Mouse (Mus musculus) fibroblast of lung, adult 2 months (primary cell): Measurements from ENCODE around the gene Tssk6.

Source experiments
- DNase-seq: peaks from one replicate; pipeline ENCODE4 v3.0.0-alpha.2; 2011; ENCODE audit warnings: low read depth

Gene Tssk6

DNA sequence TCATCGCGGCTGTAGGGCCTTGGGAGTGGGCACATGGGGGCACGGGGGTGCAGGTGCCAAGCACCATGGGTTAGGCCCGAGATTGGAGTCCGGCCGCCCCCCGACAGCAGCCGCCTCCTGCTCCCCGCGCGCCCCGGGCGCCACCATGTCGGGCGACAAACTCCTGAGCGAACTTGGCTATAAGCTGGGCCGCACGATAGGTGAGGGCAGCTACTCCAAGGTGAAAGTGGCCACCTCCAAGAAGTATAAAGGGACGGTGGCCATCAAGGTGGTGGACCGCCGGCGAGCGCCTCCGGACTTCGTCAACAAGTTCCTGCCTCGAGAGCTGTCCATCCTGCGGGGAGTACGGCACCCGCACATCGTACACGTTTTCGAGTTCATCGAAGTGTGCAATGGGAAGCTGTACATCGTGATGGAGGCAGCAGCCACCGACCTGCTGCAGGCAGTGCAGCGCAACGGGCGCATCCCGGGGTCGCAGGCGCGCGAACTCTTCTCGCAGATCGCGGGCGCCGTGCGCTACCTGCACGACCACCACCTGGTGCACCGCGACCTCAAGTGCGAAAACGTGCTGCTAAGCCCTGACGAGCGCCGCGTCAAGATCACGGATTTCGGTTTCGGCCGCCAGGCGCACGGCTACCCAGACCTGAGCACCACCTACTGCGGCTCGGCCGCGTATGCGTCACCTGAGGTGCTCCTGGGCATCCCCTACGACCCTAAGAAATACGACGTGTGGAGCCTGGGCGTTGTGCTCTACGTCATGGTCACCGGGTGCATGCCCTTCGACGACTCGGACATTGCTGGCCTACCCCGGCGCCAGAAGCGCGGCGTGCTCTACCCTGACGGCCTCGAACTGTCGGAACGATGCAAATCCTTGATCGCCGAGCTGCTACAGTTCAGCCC lies at the start of gene Tssk6, which contains the start of the genes Ndufa13 and Yjefn3:
TSS of gene Tssk6 (plus strand) at position 22 of the 900 bp plus-strand sequence.
TSS of gene Ndufa13 (minus strand) at position 396 of the 900 bp plus-strand sequence.
TSS of gene Yjefn3 (minus strand) at position 550 of the 900 bp plus-strand sequence.
- DNase-seq: no peak

GRCm38 (mm10) chr8:69853869-69854268 lies 48.1 kb upstream of the Tssk6 start:
- DNase-seq: no peak

DNA sequence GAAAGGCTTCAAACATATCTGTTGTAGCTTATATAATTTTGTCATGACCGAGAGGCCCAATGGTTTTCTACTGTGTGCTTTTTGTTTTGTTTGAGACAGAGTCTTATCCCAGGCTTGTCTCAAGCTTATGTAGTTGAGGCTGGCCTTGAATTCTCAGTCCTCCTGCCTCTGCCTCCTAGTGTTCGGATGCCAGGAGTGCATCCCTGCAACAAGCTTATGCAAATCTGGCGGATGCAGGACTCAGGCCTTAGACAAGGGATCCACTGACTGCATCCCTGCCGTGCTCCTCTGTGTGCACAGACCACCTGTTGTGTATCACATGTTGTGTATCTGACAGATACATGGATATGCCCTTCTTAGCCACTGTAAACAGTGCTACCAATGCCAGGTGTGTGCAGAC lies 41.2 kb upstream of the Tssk6 start:
- DNase-seq: no peak

DNA sequence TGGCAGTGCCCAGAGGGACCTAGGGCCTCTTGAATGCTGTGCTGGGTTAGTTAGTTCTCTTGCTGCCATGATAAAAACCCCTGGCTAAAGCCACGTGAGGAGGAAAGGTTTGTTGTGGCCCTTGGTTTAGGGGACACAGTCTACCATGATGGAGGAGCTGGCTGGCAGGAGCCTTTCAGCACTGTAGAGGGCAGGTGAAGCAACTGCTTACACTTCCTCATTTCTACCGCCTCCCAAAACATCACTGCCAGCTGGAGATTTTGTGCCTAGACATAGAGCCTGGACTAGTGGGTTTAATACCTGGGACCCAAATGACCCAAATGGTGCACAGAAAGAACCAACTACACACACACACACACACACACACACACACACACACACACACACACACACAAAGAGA lies 40.7 kb upstream of the Tssk6 start:
- no peak for DNase-seq

DNA sequence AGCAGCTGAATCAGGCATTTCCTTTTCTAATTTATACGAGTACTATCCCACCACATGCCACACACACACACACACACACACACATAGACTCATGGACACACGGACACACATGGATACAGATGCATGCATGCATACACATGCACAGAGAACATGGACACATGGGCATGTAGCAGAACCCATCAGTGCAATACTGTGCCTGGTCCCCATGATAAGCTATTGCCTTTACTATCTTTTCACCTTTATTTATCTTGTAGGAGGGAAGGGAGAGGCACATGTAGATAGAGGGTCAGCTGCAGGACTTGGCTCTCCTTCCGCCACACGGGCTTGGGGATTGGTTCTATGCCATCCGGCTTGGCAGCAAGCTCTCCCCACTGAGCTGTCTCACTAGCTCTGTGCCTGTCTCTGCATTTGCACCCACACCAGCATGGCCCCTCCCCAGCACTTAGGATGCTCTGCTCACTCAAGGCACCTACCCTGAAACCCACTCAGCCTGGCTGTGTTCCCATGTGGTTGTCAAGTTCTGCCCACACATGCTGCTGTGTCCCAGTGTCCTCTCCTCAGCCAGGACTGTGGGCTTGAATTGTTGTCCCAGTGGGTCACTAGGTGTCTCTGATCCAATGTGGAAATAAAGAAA lies 38.5 kb upstream of the Tssk6 start:
- no peak for DNase-seq

DNA sequence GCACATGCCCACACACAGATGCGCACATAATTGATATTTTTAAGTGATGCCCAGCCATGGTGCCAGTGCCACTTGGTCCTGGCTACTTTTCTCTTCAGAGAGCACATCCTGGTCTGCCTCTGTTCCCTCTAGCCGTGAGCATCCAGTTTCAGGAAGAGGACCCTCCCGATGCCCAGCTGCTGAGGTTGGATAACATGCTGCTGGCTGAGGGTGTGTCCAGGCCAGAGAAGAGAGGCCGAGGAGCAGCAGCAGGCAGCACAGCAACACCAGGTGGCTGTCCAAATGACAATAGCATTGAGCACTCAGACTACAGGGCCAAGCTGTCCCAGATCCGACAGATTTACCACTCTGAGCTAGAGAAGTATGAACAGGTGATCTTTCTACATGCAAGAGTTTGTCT lies 37.8 kb upstream of the Tssk6 start:
- no peak for DNase-seq

GRCm38 (mm10) chr8:69867696-69868326 lies 34.2 kb upstream of the Tssk6 start:
- DNase-seq: no peak

DNA sequence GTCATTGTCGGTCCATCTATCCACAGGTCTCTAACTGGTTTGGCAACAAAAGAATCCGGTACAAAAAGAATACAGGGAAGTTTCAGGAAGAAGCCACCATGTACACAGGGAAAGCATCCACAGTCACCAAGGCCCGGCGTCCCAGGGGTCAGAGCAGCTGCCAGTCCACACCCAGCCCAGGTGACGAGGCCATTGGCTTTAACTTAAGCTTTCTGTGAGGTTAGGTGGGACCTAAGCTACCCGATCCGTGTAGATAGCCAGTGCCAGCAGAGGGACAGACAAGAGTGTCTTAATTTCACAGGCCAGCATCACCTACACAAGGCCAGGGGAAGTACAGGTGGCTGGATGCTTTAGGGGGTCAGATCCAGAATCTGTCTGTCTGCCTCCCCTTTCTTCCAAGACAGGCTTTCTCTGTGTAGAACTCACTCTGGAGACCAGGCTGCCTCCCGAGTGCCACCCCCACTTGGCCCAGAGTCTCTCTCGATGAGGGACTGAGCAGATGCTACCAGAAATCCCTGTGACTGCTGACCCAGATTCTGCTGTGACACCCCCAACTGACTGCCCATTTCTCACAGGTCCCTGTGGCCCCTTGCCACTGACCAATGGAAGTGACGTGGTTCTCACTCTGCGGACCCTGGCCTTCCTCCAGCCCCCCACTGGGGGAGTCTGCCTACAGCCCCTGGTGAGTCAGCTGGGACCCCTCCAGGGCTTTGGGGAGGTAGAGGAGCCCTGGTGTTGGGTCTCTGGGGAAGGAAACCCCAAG lies 31.8 kb upstream of the Tssk6 start:
- no peak for DNase-seq

DNA sequence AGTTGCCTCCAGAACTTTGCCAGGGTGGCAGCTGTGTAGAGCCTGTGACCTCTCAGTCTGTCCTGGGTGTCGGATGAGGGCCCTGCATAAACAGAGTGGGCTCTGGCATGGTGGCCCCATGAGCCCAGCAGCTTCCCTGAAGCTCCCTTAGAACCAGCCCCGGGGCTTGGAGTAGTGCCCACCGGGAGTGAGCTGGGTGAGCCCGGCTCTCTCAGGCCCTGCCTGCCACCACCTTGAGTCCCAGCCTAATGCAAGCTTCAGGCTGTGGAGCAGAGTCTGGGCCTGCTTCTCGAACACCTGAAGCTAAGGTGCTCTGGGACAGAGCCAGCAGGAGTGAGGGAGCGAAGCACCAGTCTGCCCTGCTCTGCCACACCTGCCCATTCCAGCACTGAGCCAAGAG lies 31.1 kb upstream of the Tssk6 start:
- no peak for DNase-seq

- DNase-seq: no peak
Observed at GRCm38 (mm10) chr8:69874155-69874554, 27.8 kb upstream of the Tssk6 start.

- peak; percentile 87 for DNase-seq
Observed at GRCm38 (mm10) chr8:69874654-69875053, 27.3 kb upstream of the Tssk6 start.

DNA sequence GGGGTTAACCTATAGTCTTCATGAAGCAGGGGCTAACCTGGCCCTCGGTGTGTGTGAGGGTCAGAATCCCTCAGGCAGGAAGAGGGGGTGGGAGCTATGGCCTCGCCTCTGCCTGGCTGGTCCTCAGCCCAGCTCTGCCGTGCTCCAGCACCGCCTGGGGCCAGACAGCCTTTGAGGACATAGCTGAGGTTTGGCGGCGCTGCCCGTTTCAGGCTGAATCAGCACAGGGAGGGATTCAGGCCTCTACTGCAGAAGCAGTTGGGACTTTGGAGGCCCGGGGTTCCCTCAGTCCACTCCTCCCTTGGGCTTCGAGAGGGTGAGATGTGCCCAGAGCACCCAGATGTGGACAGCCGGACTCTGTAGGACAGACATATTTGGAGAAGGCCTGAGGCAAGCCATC lies 25.9 kb upstream of the Tssk6 start:
- peak; percentile 77 for DNase-seq

DNA sequence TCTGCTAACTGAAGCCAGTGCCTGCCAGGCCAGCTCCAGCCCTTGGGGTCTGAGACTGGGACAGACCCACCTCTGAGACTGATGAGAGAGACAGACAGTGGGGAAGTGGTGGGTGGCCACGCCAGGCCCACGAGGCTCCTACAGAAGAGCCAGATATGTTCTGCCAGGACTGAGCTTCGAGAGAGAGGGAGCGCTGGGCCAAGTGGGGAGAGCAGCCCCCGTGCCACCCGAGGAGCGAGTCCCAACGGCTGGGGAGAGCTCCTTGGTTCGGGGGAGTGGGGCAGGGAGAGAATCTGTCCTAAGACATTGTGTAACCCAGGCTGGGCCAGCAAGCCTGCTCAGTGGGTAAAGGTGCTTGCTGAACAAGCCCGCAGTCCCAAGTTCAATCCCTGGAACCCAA lies 25.0 kb upstream of the Tssk6 start:
- DNase-seq: no peak

DNA sequence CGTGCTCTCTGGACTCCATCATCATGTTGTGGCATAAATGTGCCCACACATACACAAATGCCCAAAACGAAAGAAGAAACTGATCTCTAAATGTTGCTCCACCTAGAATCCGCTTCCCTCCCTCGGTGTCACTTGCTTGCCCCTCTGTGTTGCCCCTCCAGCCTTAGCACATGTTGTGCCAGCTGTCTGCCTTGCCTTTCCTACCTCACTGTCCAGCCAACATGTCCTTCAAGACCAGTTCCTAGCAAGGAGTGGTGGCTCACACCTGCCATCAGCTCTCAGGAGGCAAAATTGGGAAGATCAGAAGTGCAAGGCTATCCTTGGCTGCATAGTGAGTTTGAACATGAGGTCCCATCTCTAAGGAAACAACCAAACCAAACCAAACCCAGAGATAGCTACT lies 24.6 kb upstream of the Tssk6 start:
- DNase-seq: no peak

- no peak for DNase-seq
Observed at GRCm38 (mm10) chr8:69877992-69878391, 24.0 kb upstream of the Tssk6 start.

GRCm38 (mm10) chr8:69879678-69880077 lies 22.3 kb upstream of the Tssk6 start:
- no peak for DNase-seq

DNA sequence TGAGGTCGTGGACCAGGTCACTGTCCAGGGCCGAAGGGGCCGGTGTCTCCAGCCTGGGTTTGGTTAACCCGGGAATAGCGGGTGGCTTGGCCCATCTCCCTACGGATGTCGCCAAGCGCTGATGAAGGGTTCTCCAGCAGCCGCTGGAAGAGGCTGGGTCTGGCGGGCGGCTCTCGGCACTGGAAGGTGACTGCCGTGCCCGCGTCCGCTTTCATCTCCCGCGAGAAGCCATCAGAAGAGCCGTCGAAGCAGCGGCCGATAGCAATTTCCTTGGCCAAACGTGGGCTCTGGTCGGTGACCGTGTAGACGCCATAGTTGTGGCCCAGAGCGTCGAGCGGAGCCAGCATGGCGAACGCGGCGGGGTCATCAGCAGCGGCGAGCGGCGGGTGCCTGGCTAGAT lies 21.1 kb upstream of the Tssk6 start:
- DNase-seq: no peak

DNA sequence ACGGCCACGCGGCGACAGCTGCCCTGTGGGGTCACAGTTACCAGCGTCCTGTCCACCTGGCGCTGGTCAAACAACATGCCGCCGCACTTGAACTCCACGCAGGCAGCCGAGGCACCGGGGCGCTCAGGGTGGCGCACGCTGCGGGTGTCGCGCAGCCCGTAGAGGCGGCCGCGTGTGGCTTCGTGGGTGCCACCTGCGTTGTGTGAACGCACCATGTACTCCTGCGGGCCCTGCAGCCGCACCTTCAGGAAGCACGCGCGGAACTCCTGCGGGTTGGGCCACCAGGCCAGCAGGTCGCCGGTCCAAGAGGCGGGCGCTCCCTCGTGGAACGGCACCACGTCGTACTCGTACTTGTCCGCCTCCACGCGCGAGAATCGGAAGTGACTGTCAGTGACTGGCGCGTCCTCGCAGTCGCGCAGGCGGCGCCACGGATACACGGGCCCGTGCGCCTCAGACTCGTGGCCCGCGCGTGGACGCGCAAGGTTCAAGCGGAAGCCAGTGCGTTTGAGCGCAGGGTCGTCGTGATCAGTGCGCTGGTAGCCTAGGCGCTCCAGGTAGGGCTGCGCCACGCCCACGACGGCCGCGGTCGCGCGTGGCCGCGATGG lies 20.6 kb upstream of the Tssk6 start:
- no peak for DNase-seq

- no peak for DNase-seq
Observed at GRCm38 (mm10) chr8:69882021-69882756, 19.8 kb upstream of the Tssk6 start.

GRCm38 (mm10) chr8:69882833-69883600 lies 19.0 kb upstream of the Tssk6 start:
- no peak for DNase-seq
